Mouse (Mus musculus) heart, postnatal 0 days (tissue): ENCODE results near the gene Shkbp1. TPM values are rescaled to one million over a fixed set of nuclear protein-coding genes. Genes with fewer than 3 reads are reported as not detected.

Experiments
- ATAC-seq: fragments of 200-750 bp; cut with Nextera tagmentation; 2 replicates; pipeline ENCODE4 v1.8.0; 2017; ENCODE audit warnings: low read depth, moderate number of reproducible peaks, moderate library complexity; ENCODE audit not compliant: insufficient read depth
- DNase-seq: peaks from one replicate; pipeline ENCODE4 v3.0.0-alpha.2; 2016; ENCODE audit warnings: low spot score
- H3K27ac ChIP-seq: fragments of 300-500 bp; sonication (generic); 2 replicates; pipeline ENCODE4 v1.5.1; 2014; ENCODE audit warnings: low read depth, mild to moderate bottlenecking
- H3K27me3 ChIP-seq: fragments of 300-500 bp; sonication (generic); 2 replicates; pipeline ENCODE4 v1.6.1; 2014; ENCODE audit warnings: low read length, mixed read lengths; ENCODE audit not compliant: control insufficient read depth, insufficient read depth
- H3K36me3 ChIP-seq: fragments of 300-500 bp; sonication (generic); replicated peaks from 2 replicates; pipeline ENCODE4 v1.6.1; 2014; ENCODE audit warnings: low read length, mixed read lengths; ENCODE audit not compliant: control insufficient read depth, insufficient read depth
- H3K4me1 ChIP-seq: fragments of 300-500 bp; sonication (generic); 2 replicates; pipeline ENCODE4 v1.6.1; 2014; ENCODE audit warnings: antibody characterized with exemption; ENCODE audit not compliant: control insufficient read depth, insufficient read depth
- H3K4me2 ChIP-seq: fragments of 300-500 bp; sonication (generic); 2 replicates; pipeline ENCODE4 v1.6.1; 2014; ENCODE audit warnings: low read depth, mild to moderate bottlenecking, low read length, moderate library complexity
- H3K4me3 ChIP-seq: fragments of 300-500 bp; sonication (generic); 2 replicates; pipeline ENCODE4 v1.5.1; 2014; ENCODE audit warnings: low read depth, low read length
- H3K9ac ChIP-seq: fragments of 300-500 bp; sonication (generic); replicated peaks from 2 replicates; pipeline ENCODE4 v1.6.1; 2014; ENCODE audit warnings: low read depth, low read length, mixed read lengths
- H3K9me3 ChIP-seq: fragments of 300-500 bp; sonication (generic); replicated peaks from 2 replicates; pipeline ENCODE4 v1.6.1; 2016; ENCODE audit warnings: low read length; ENCODE audit not compliant: control insufficient read depth
- CTCF ChIP-seq: IDR thresholded peaks from 2 replicates; pipeline ENCODE4 v1.5.1; 2016; ENCODE audit warnings: antibody characterized with exemption, control low read depth, low read depth
- EP300 ChIP-seq: IDR thresholded peaks from 2 replicates; pipeline ENCODE4 v1.6.1; 2016; ENCODE audit warnings: antibody characterized with exemption, low read depth
- WGBS: fragments of 180-500 bp; shearing (Covaris S2); extraction: QIAGEN DNeasy Blood & Tissue Kit; methylation state at CpG from one replicate; pipeline ENCODE4 v1.1.7; 2014; 5-methylcytosine and 5-hydroxymethylcytosine counted together
- polyA plus RNA-seq: library from polyadenylated mRNA; unstranded; fragments of >200 nt; fragmentation: Nextera tagmentation; extraction: Ambion mirVana; gene quantifications from 2 replicates; pipeline ENCODE4 v1.2.1, GENCODE M21; 2015
- total RNA-seq: library from RNA; depleted of rRNA; stranded (reverse); fragments of >200 nt; gene quantifications from 2 replicates; pipeline ENCODE4 v1.2.3, GENCODE M21; 2014; ENCODE audit warnings: low replicate concordance

Gene Shkbp1
- total and polyA plus RNA-seq, 2 experiments from 2014 or later, result 16.7 to 18.3 TPM

DNA sequence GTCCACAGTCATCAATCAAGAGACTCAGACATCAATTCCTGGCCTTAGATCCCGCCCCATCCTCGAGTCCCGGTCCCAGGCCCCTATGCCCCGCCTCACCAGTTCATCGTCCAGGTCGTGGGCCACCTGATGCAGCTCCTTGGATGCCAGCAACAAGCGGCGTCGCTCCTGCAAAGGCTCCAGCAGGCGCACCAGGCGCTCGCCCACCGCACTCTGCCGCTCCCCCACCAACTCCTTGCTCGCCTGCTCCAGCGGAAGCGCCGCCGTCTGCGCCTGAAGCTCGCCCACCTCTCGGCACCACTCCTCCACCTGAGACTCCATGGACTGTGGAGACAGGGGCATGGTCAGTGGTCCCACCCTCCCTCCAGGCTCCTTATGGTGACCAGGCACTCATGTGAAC, 19.5 kb upstream of the Shkbp1 start:
- DNase-seq (no peak), ATAC-seq (no peak)
- Histone ChIP-seq H3K27ac (no peak overlapping the region), H3K36me3 (no peaks in the 10 kb centered on the region), H3K27me3 (peaks cover 69% of the 10 kb centered on the region), H3K4me3 (no peak overlapping the region), H3K9me3 (0 out of 2 replicates have a peak, but pooled peaks cover 3% of the 10 kb centered on the region), H3K9ac (no peak overlapping the region), H3K4me2 (no peak overlapping the region), H3K4me1 (no peaks in the 10 kb centered on the region)
- 4% methylated on average over 20 of the region's 22 CpGs for WGBS
- TF ChIP-seq EP300, result no peak
- no peak for TF ChIP-seq CTCF

DNA sequence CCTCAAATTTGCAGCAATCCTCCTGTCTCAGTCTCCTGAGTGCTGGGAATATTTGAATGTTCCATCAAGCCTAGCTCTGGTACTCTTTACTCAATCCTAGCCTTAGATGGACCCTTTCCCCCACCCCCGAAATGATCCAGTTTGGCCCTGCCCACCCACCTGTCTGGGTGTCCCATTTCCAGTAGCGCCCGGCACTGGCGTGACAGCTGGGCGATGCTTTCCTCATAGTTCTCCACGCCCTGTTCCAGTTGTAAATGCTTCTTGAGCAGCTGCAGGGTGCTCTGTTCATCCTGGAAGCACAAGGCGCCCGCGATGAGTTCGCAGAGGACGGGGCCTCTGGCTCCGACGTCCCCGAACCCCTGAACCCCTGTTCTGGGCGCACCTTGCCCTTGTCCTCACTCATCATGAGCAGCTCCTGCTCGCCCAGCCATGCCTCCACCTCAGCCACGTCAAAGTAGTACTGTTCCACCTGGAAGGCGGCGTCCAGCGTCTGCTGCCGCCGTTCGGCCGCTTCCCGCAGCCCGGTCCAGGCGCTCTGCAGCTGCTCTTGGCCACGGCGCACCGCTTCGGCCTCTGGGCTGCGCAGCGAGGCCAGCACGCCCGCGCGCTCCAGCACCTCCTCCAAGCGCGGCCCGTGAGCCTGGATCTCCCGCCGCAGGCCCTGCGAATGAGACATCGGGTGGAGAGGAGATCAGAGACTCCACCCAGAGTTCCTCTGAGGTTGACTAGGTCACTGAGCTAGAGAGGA, 16.1 kb upstream of the Shkbp1 start:
- ATAC-seq, result no peak
- H3K4me2 ChIP-seq, result peak overlapping the region; percentile 22; the same call in 1 of the 2 replicates
- no peak overlapping the region for H3K9ac ChIP-seq
- WGBS, result 5% methylated on average over 44 of the region's 44 CpGs
- no peak for TF ChIP-seq CTCF
- no peak for TF ChIP-seq EP300
- no peak overlapping the region for H3K27ac ChIP-seq
- no peaks in the 10 kb centered on the region for H3K4me1 ChIP-seq
- 0 out of 2 replicates have a peak overlapping the region, but pooled peaks have one; percentile 7 for H3K4me3 ChIP-seq
- peaks cover 97% of the 10 kb centered on the region for H3K27me3 ChIP-seq
- no peak for DNase-seq
- no peaks in the 10 kb centered on the region for H3K36me3 ChIP-seq
- 0 out of 2 replicates have a peak, but pooled peaks cover 9% of the 10 kb centered on the region for H3K9me3 ChIP-seq

DNA sequence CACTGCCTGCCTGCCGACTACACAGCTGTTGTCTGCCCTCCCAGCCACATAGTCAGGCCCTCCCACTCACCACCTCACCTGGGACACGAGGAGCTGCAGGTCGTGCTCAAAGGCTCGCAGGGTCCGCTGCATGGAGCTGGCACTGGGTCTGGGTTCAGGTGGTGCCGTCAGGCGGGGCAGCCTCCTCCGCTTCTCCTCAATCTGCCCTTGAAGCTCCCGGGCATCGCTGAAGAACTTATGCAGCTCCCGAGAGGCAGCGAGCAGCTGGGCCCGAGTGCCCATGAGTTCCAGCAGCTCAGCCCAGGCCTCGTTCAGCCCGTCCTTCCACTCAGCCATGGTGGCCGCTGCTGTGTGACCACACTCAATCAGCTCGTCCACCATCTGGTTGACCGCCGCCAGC, 13.3 kb upstream of the Shkbp1 start:
- H3K36me3 ChIP-seq, result no peaks in the 10 kb centered on the region
- 0 out of 2 replicates have a peak, but pooled peaks cover 9% of the 10 kb centered on the region for H3K9me3 ChIP-seq
- no peak for ATAC-seq
- no peak for TF ChIP-seq CTCF
- TF ChIP-seq EP300, result no peak
- peaks cover 100% of the 10 kb centered on the region for H3K27me3 ChIP-seq
- no peaks in the 10 kb centered on the region for H3K4me1 ChIP-seq
- H3K4me2 ChIP-seq, result no peak overlapping the region
- H3K4me3 ChIP-seq, result no peak overlapping the region
- H3K9ac ChIP-seq, result no peak overlapping the region
- 78% methylated on average over 19 of the region's 19 CpGs for WGBS
- DNase-seq, result no peak
- no peak overlapping the region for H3K27ac ChIP-seq

DNA sequence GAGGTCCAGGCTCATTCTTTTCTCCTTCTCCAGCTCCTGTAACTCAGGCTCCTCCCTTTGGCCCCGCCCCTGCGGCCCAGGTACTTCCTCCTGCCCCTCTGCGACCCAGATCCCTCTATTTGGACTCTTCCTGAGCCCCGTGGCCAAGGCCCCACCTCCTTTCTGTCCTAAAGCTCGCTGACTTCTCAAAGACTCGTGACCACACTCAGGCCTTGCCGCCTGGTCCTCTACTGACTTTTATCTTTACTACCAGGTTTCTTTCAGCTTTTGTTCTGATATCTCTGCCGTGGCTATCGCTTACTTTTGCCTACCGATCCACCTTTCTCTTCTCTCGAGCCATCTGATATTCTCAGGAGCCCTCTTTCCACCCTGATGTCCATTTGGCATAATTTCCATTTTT, 12.2 kb upstream of the Shkbp1 start:
- WGBS, result 15% methylated on average over 11 of the region's 11 CpGs
- TF ChIP-seq CTCF (no peak), EP300 (no peak)
- Histone ChIP-seq H3K36me3 (no peaks in the 10 kb centered on the region), H3K9me3 (0 out of 2 replicates have a peak, but pooled peaks cover 9% of the 10 kb centered on the region), H3K4me3 (no peak overlapping the region), H3K27ac (no peak overlapping the region), H3K4me1 (no peaks in the 10 kb centered on the region), H3K27me3 (peaks cover 99% of the 10 kb centered on the region), H3K4me2 (no peak overlapping the region), H3K9ac (no peak overlapping the region)
- ATAC-seq, result no peak
- DNase-seq, result no peak

DNA sequence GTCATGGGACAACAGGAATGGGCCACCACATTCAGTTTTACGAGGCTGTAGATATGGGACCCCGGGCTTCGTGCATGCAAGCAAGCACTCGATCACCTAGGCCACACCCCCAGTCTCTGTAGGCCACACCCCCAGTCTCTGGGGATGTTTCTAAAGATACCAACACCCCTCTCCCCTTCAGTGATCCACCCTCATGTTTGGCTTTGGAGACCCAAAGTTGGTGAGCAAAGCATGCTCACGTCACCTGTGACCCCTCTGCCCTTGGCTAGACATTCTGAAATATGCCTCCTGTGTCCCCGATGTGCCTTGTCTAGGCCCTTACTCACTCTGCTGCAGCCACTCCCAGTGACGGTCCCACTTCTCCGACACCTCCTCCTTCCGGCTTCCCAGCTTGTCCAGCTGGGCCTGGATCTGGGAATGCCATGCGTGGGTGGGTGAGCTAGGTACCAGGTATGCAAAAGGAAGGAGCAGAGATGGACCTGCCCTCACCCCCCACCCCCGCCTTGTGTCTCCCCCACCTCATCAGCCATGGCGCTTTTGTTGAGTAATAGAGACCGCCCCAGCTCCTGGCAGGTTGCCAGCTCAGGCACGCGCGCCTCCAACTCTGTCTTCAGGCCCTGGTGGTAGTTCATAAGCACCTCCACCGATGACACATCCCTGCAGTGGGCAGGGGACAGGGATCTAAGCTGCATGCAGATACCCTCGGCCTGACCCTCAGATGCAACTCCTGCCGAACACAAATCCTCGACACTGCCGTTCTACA, 10.4 kb upstream of the Shkbp1 start:
- TF ChIP-seq CTCF, result no peak
- no peak for TF ChIP-seq EP300
- Histone ChIP-seq H3K4me3 (no peak overlapping the region), H3K9ac (no peak overlapping the region), H3K9me3 (0 out of 2 replicates have a peak, but pooled peaks cover 9% of the 10 kb centered on the region), H3K27ac (no peak overlapping the region), H3K27me3 (peaks cover 87% of the 10 kb centered on the region), H3K4me1 (no peaks in the 10 kb centered on the region; the same call in 1 of the 2 replicates), H3K36me3 (no peaks in the 10 kb centered on the region), H3K4me2 (no peak overlapping the region)
- DNase-seq (no peak), ATAC-seq (no peak)
- WGBS, result 38% methylated on average over 21 of the region's 21 CpGs
